Mouse (Mus musculus): ENCODE measurements at regions not wholly inside any gene's neighbourhood (a gene's known extent, or its start where the extent isn't known, plus 50 kb on each side); places are given as distances from the start of the nearest gene placed in this dataset.
A peak's percentile ranks its signal among the peaks of the same experiment; 100 is the strongest.

DNA sequence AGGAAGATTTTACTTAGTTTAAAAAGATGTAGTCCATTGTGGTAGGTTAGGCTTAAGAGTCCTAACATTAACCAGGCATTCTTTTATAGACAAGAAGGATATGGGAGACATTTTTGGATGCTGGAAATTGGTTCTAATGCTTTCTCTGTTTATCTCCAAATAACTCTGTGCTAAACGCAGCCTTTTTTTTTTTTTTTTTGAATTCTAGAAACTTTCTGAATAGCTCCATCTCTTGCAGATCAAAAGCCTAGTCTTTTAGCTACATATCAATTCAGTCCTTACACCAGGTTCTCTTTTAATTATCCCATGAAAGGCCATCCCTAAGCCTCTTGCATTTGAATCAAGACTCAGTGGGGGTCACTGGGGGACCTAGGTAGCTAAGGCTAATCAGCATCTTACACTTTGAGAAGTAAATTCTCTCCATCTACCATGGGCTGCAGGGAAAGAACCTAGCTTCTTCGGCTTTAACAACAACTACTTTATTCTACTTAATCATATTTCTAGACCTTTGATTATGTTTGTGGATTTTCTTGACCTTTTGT lies 891.0 kb upstream of the Gm10800 start:
- peak; percentile 80 for DNase-seq (ENCODE audit: low read depth, low spot score)

Data from ZHBTc4 (cell line).